Mouse (Mus musculus) forebrain, postnatal 0 days (tissue): ENCODE measurements around the gene BC017158. TPM values are rescaled to one million over a fixed set of nuclear protein-coding genes. Genes with fewer than 3 reads are reported as not detected.

Experiments
- ATAC-seq: fragments of 200-750 bp; cut with Nextera tagmentation; 2 replicates; pipeline ENCODE4 v1.8.0; 2017; ENCODE audit warnings: mild to moderate bottlenecking, moderate library complexity
- DNase-seq: peaks from one replicate; pipeline ENCODE4 v3.0.0-alpha.2; 2015
- H3K27ac ChIP-seq: fragments of 300-500 bp; sonication (generic); 2 replicates; pipeline ENCODE4 v1.5.1; 2014; ENCODE audit warnings: low read depth, mild to moderate bottlenecking, antibody characterized with exemption, low read length, moderate library complexity, mixed read lengths
- H3K27me3 ChIP-seq: fragments of 300-500 bp; sonication (generic); 2 replicates; pipeline ENCODE4 v1.6.1; 2014; ENCODE audit warnings: mild to moderate bottlenecking, low read length, mixed read lengths; ENCODE audit not compliant: insufficient read depth
- H3K36me3 ChIP-seq: fragments of 300-500 bp; sonication (generic); 2 replicates; pipeline ENCODE4 v1.6.1; 2014; ENCODE audit warnings: mild to moderate bottlenecking, moderate library complexity; ENCODE audit not compliant: insufficient read depth
- H3K4me1 ChIP-seq: fragments of 300-500 bp; sonication (generic); 2 replicates; pipeline ENCODE4 v1.6.1; 2014; ENCODE audit warnings: antibody characterized with exemption; ENCODE audit not compliant: insufficient read depth
- H3K4me2 ChIP-seq: fragments of 300-500 bp; sonication (generic); 2 replicates; pipeline ENCODE4 v1.6.1; 2014; ENCODE audit warnings: low read depth, mild to moderate bottlenecking, moderate library complexity
- H3K4me3 ChIP-seq: fragments of 300-500 bp; sonication (generic); 2 replicates; pipeline ENCODE4 v1.5.1; 2014; ENCODE audit warnings: low read depth, low read length, mixed read lengths
- H3K9ac ChIP-seq: fragments of 300-500 bp; sonication (generic); 2 replicates; pipeline ENCODE4 v1.6.1; 2014; ENCODE audit warnings: mild to moderate bottlenecking
- H3K9me3 ChIP-seq: fragments of 300-500 bp; sonication (generic); 2 replicates; pipeline ENCODE4 v1.6.1; 2016; ENCODE audit warnings: low read length
- CTCF ChIP-seq: sonication (generic); IDR thresholded peaks from 2 replicates; pipeline ENCODE4 v1.5.1; 2016; ENCODE audit warnings: antibody characterized with exemption, control low read depth, low read depth
- WGBS: fragments of 180-500 bp; shearing (Covaris S2); extraction: QIAGEN DNeasy Blood & Tissue Kit; methylation state at CpG from one replicate; pipeline ENCODE4 v1.1.7; 2014; 5-methylcytosine and 5-hydroxymethylcytosine counted together
- polyA plus RNA-seq: library from polyadenylated mRNA; unstranded; fragments of >200 nt; fragmentation: Nextera tagmentation; extraction: Ambion mirVana; gene quantifications from 2 replicates; pipeline ENCODE4 v1.2.1, GENCODE M21; 2015
- total RNA-seq: library from RNA; depleted of rRNA; stranded (reverse); fragments of >200 nt; gene quantifications from 2 replicates; pipeline ENCODE4 v1.2.3, GENCODE M21; 2014

The BC017158 gene
- total and polyA plus RNA-seq, 2 experiments from 2014 or later = 14.4 to 18.5 TPM

DNA sequence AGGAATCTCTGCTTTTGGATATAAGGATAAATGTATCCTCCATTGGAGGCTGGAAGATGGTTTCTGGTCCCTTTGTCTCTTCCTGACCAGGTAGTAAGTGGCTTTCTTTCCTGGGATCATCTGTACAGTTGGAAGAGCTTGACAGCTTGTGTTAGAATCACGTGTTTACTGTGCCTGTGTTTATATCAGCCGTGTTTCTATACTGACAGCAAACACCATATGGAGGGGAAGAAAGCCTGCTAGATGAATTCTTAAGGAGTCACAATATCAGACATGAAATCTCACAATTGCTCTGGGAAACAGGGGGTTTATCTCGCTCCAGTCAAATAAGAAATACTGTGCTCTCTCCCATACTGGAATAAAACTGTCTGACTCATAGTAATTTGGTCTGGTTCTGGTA lies 11.2 kb upstream of the BC017158 start:
- Histone ChIP-seq H3K27ac (no peak overlapping the region), H3K9me3 (no peaks in the 10 kb centered on the region), H3K4me1 (peaks cover 12% of the 10 kb centered on the region; the same call in 1 of the 2 replicates), H3K4me3 (no peak overlapping the region), H3K36me3 (no peaks in the 10 kb centered on the region), H3K4me2 (no peak overlapping the region), H3K9ac (no peak overlapping the region), H3K27me3 (no peaks in the 10 kb centered on the region)
- DNase-seq (peak; percentile 57), ATAC-seq (peak; percentile 60)
- TF ChIP-seq CTCF = no peak
- 43% methylated on average over 3 of the region's 3 CpGs for WGBS

DNA sequence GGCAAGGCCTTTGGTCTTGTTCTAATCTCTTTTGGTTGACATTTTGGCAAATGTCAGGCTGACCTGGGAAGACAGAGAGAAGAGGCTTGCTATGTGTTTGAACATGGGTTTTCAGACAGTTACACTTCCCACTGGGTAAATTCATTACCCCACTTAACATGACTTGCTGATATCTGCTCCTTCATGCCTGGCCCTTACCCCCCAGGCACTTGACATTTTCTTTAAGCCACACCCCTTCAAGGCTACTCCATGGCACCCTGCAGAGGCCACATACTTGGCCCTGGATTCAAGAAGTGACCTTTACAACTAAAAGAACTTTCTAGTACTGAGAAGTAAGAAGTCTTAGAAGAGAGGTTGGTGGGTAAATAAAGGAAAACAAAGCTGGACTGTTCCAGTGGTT lies 9.9 kb upstream of the BC017158 start:
- ATAC-seq (no peak), DNase-seq (no peak)
- 0 out of 2 replicates have a peak, but pooled peaks cover 5% of the 10 kb centered on the region for H3K27me3 ChIP-seq
- H3K9ac ChIP-seq = no peak overlapping the region
- H3K4me3 ChIP-seq = no peak overlapping the region
- no peaks in the 10 kb centered on the region for H3K9me3 ChIP-seq
- H3K4me2 ChIP-seq = no peak overlapping the region
- H3K4me1 ChIP-seq = peaks cover 12% of the 10 kb centered on the region; the same call in 1 of the 2 replicates
- no peak for TF ChIP-seq CTCF
- H3K27ac ChIP-seq = no peak overlapping the region
- no peaks in the 10 kb centered on the region for H3K36me3 ChIP-seq

DNA sequence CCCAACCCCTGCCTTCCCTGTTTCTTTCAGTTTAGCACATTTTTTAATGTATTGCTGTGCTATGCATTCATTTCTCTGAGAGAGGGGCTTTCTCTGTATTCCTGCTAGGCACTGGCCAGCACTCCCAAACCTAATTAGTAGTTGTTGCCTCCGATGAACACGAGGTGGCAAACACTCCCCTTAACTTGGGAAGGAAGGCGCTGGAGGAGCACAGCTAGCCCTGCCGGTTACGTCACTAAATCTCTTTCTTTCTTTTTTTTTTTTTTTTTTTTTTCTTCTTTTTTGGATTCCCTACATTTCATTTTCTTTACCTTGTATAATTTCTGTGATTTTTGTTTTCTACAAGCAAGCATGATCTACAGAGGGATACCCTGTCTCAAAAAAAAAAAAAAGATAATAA lies 6.9 kb upstream of the BC017158 start:
- no peak overlapping the region for H3K4me2 ChIP-seq
- DNase-seq (peak; percentile 81), ATAC-seq (peak; percentile 84)
- H3K4me1 ChIP-seq = peaks cover 4% of the 10 kb centered on the region; the same call in 1 of the 2 replicates
- H3K9me3 ChIP-seq = no peaks in the 10 kb centered on the region
- TF ChIP-seq CTCF = peak; percentile 73
- no peak overlapping the region for H3K4me3 ChIP-seq
- H3K9ac ChIP-seq = no peak overlapping the region
- H3K27ac ChIP-seq = no peak overlapping the region
- H3K27me3 ChIP-seq = 0 out of 2 replicates have a peak, but pooled peaks cover 5% of the 10 kb centered on the region
- WGBS = under 1% methylated on average over 5 of the region's 5 CpGs
- H3K36me3 ChIP-seq = no peaks in the 10 kb centered on the region

DNA sequence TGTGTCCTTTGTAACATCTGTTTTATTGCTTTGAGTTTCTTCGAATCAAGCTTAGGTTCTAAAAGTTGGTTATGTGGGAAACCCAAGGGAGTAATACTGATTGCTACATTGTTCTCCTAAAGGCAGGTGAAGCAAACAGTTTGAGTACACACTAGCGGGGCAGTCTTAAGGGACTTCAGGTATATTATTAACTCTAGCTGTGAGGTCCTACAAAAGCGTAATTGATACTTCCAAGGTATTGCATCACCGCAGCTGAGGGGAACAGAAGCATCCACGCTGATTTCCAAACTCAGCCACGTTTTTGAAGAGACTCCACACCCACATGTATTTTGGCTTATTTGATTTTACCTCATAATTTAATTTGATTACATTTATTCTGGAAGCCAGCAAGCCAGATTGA lies 6.2 kb upstream of the BC017158 start:
- Histone ChIP-seq H3K4me2 (no peak overlapping the region), H3K4me3 (no peak overlapping the region), H3K27ac (no peak overlapping the region), H3K4me1 (no peaks in the 10 kb centered on the region; the same call in 1 of the 2 replicates), H3K36me3 (no peaks in the 10 kb centered on the region), H3K27me3 (0 out of 2 replicates have a peak, but pooled peaks cover 5% of the 10 kb centered on the region), H3K9me3 (no peaks in the 10 kb centered on the region), H3K9ac (no peak overlapping the region)
- ATAC-seq = no peak
- DNase-seq = no peak
- no peak for TF ChIP-seq CTCF
- 79% methylated on average over 6 of the region's 6 CpGs for WGBS

DNA sequence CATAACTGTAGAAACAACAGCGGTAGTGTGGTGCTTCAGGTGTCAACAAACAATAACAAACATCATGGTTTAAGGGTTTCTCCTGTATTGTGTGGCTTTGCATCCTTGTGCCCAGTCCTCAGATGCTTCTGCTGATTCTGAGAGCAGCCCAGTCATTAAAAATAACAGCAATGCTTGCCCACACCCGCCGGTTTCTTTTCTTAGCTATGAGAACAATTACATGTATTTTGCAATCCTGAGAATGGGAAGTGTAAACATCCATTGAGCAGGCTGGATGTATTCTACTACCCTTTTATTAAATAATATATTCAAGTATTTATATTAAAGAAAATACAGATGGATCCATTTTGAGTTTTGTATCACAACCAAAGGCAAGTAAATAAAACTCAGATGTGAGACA lies 4.2 kb upstream of the BC017158 start:
- DNase-seq (no peak), ATAC-seq (no peak)
- Histone ChIP-seq H3K27me3 (0 out of 2 replicates have a peak, but pooled peaks cover 5% of the 10 kb centered on the region), H3K36me3 (no peaks in the 10 kb centered on the region), H3K4me1 (peaks cover 11% of the 10 kb centered on the region), H3K9me3 (no peaks in the 10 kb centered on the region), H3K4me2 (no peak overlapping the region), H3K27ac (no peak overlapping the region), H3K4me3 (no peak overlapping the region), H3K9ac (no peak overlapping the region)
- no peak for TF ChIP-seq CTCF
- WGBS = 68% methylated on average over 3 of the region's 3 CpGs

DNA sequence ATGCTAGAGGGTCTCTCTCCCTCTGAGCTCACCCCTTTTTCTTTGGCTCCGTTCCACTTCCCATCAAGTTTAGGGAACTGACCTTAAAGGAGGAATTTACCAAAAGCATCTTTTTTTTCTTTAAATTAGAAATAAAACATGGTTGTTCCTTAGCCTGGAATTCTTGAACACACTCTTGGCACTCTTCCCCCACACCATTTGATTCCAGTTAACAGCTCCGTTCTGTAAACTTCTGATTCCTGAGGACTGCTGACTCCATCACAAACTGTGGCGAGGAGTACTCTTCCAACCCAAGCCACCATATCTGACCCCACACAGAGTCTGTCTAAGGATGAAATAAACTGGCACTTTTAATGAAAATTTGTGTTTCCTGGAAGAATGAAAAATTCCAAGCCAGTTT lies 3.0 kb upstream of the BC017158 start:
- H3K9me3 ChIP-seq = no peaks in the 10 kb centered on the region
- no peak overlapping the region for H3K9ac ChIP-seq
- H3K4me3 ChIP-seq = no peak overlapping the region
- 76% methylated on average over 3 of the region's 3 CpGs for WGBS
- no peaks in the 10 kb centered on the region for H3K36me3 ChIP-seq
- H3K27ac ChIP-seq = no peak overlapping the region
- no peak for DNase-seq
- no peak overlapping the region for H3K4me2 ChIP-seq
- ATAC-seq = no peak
- H3K27me3 ChIP-seq = 0 out of 2 replicates have a peak, but pooled peaks cover 5% of the 10 kb centered on the region
- peaks cover 11% of the 10 kb centered on the region for H3K4me1 ChIP-seq
- no peak for TF ChIP-seq CTCF

DNA sequence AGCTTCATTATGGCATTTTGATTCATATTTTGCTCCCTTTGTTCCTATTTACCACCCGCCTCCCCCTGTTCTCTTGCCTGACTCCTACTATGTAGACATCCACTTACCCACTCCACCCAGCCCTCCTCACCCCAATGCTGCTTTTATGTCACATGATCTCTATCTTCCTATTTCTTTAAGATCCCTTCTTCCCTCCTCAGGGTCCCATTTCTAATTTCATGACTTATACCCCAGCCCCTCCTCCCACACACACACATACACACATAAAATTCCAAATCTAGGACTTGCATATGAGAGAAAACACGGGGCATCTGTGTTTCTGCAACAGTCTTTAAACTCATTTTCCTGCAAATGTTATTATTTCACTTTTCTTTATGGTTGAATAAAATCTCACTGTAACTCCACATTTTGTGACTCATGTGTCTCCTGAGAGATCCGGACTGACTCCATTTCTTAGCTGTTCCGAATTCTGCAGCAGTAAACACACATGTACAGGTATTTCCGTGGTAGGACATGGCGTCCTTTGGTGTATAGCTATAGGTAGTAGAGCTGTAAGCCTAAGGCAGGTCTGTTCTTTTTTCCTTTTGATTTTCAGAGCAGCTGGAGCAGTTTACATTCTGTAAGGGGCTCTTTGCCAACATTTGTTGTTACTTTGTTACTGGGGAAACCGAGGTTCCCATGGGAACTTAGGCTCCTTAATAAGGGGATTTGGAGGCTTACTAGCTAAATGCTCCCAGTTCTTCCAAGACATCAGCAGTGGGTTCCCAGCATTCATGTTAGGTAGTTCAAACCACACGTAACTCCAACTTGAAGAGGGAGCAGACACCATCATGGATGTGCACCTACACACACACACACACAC lies 742 bp upstream of the BC017158 start:
- H3K27me3 ChIP-seq = 0 out of 2 replicates have a peak, but pooled peaks cover 4% of the 10 kb centered on the region
- peak overlapping the region; percentile 77 for H3K4me3 ChIP-seq
- 0 out of 2 replicates have a peak, but pooled peaks cover 3% of the 10 kb centered on the region for H3K36me3 ChIP-seq
- no peak overlapping the region for H3K9ac ChIP-seq
- H3K27ac ChIP-seq = peak overlapping the region; percentile 45; the same call in 1 of the 2 replicates
- ATAC-seq (peak; percentile 57), DNase-seq (peak; percentile 75)
- TF ChIP-seq CTCF = no peak
- peaks cover 11% of the 10 kb centered on the region for H3K4me1 ChIP-seq
- peak overlapping the region; percentile 68 for H3K4me2 ChIP-seq
- no peaks in the 10 kb centered on the region for H3K9me3 ChIP-seq
- WGBS = 42% methylated on average over 8 of the region's 8 CpGs
